Mouse (Mus musculus) 3134 (cell line): Measurements from ENCODE around the gene Faap20.
"Not testable (repeated sequence)": the region's sequence is repeated elsewhere in the genome, so short reads cannot be mapped to it uniquely, and the experiment has no call there.

Experiments used
- DNase-seq: peaks from one replicate; pipeline ENCODE4 v3.0.0-alpha.2; 2011; ENCODE audit warnings: low spot score; ENCODE audit not compliant: insufficient read length; ENCODE audit errors: extremely low read depth

Faap20 gene

DNA sequence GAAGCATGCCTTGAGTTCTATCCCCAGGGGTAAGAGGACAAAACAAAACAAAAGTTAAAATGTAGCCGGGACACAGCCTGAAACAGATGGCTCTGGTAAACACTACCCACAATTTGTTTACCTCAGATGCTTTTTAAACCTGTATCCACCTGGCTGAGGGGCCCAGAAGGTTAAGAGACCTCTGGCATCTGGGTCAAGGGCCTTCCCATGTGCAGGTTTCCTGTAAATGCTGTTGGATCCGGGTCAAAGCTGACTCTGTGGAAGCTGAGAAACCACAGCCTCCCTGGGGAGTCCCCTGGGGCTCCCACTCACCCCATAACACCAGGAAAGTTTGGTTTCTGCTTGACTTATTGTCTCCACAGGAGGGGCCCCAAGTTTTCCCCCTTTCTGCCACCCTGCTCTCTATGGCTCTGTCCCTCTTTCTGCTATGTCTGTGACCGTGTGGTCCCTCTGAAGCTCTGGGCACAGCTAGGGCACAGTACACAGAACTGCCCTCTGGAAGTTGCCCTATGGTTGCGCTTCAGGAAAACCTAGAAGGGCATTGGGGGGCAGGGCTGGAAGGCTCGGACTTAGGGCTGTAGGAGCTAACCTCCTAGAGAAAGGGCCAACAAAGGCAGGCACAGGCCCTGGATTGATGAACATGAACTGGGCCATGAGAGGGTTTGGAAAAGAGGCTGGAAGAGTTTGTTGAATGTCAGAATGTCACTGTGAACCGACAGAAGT lies 3.7 kb upstream of the Faap20 start:
- no peak for DNase-seq

DNA sequence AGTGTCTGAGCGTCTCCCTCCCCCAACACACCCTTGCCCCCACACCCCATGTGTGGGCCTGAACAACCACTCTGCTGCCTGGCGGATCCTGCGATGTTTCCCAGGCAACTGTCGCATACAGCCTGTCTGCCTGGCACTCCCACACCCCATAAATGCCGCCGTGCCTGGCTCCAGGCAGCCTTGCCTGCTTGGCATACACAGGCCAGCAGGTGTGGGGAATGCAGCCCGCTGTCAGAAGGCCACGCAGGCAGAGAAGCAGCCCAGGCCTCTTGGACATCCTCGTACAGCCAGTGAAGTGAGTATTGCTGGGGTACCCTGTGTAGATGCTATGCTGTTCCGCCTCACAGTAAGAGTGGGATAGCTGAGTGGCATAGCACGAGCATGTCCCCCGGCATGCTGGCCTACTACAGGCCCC lies 2.9 kb upstream of the Faap20 start:
- no peak for DNase-seq

DNA sequence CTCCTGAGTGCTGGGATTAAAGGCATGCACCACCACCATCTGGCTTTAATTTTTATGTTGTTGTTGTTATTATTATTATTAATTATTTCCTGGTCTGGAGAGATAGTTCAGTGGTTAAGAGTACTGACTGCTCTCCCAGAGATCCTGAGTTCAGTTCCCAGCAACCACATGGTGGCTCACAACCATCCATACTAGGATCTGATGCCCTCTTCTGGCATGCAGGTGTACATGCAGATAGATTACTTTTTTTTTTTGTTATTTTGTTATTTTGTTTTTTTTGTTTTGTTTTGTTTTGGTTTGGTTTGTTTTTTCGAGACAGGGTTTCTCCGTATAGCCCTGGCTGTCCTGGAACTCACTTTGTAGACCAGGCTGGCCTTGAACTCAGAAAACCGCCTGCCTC lies 1.5 kb upstream of the Faap20 start:
- not testable (repeated sequence) for DNase-seq

DNA sequence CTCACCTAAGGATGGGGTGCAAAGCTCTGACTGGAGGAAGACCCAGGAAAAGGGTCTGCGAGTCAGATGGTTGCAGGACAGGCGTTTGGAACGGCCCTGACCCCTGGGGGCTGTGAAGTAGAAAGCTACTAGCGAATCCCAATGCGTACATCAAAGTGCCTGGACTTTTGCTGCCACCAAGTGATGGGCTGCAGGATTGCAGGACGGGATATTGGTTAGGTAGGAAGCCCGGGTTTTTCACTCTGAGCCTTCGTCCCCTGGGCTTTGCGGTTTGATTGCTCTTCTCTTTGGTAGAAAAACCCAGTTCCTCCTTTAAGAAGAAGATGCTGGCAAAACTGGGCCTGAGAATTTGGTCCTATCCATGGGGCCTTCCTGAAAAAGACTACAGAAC lies 350 bp upstream of the Faap20 start:
- no peak for DNase-seq

DNA sequence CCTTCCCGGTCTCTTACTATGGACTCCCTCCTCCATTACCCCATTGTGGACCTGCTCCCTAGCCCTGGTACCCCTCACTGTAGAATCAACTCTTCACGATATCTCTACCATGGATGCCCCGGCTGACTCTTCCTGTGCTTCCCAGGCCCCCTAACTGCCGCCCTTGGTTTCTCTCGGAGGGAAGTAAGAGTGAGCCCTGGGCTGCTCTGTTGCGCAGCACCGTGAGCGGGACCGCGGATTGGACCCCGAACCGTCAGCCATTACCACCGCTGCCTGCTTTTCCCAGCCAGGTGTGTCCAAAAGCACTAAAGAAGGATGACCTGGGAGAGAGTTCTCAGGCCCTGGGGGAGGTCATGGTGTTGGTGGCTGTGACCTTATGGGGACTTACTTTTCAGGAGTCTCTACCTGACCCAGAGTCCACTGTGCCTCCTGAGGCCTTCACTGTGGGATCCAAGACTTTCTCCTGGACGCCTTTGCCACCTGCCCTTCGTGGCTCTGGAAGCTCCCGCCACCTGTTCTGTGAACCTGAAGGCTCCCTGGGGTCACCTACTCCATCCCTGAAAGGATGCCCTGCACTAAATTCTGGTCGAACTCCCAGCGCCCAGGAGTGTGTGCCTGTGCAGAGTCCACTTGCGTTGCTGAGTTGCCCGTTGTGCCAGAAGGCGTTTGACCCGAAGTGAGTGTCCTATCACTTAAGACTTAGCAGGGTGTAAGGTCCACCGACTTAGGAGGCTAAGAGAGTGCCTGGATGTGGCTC lies 937 bp downstream of the Faap20 start:
- peak; percentile 22 for DNase-seq

DNA sequence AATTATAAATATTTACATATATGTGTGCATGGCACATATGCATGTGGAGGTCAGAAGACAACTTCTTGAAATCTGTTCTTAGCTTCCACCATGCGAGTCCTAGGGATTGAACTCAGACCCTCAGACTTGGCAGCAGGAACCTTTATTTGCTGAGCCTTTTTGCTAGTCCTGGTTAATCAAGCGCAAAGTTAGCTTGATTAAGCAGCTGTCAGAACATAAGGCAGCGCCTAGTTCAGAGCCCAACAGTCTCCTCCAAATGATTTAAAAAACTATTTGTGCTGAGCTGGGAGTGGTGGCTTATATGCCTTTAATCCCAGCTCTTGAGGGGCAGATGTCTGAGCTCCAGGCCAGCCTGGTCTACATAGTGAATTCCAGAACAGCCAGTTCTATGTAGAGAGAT lies 1.5 kb downstream of the Faap20 start:
- no peak for DNase-seq

DNA sequence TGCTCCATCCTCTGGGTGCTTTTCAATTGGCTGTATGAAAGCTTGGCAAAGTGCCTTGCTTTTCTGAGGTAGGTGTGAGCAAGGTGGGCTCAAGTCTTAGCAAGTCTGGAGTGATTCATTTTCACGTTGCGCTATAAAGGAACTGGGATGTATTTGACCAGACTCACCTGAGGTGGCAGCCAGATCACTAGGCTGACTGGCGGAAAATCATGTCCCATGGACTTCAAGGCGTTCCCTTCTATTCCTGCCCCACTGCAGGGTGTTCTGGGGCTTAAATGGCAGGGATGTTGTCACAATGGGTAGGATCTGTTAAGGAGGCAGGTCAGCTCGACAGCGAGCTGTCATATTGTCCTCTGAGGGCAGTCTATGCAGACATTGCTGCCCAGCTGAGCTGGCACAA lies 2.7 kb downstream of the Faap20 start:
- no peak for DNase-seq

DNA sequence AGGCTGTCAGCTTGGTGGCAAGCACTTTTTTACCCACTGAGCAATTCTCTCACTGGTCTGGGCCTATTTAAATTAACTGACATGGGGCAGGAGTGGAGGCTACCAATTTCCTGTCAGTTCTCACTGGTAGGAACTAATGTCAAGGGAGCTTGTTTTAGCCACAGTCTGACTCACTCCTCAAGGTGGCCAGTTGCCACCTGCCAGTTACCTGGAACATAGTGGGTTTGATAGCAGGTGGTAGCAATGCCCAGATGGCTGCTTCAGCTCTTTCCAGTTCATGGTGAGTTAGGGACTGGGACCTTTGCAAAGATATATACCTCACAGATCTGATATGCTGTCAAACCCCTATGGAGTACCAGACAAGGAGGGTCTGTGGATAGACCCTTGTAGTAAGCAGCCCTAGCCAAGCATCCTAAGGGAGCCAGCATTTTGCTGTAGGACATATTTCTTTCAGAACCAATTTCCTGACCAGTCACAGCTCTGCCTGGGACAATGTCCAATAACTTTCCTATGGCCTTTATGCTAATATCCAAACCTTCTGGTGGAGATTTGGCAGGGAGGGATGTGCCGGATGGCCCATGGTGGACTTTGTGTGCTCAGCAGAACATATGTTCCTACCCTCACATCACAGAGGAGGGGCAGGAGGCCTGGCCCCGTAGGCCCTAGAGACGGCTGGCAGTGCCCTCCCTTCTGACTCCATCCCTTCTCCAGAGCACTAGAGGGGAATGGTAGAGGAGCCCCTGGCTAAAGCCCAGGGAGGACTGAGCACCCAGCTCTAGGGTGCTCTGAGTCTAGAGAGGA lies 15.1 kb downstream of the Faap20 start:
- DNase-seq: no peak

DNA sequence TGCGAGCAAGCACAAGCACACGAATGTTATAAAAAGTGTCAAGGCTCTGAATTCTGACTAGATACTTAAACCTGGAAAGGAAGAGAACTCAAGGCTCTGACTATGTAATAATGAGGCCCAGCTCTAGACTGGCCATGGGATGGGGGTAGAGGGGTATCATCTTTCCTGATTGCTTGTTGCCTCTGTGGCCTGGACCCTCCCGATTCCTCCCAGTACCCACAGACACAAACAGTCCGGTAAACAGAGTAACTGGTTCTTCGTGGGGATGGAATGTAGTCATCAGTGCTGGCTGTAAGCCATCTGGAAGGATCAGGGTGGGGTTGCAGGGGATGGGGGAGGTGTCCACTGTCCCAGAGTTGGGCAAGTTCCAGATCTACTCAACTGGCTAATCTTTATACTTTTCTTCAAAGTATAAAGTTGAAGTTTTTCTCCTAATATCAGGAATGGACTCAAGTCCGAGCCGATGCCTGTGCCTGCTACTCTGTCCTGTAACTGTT lies 17.5 kb downstream of the Faap20 start:
- no peak for DNase-seq

DNA sequence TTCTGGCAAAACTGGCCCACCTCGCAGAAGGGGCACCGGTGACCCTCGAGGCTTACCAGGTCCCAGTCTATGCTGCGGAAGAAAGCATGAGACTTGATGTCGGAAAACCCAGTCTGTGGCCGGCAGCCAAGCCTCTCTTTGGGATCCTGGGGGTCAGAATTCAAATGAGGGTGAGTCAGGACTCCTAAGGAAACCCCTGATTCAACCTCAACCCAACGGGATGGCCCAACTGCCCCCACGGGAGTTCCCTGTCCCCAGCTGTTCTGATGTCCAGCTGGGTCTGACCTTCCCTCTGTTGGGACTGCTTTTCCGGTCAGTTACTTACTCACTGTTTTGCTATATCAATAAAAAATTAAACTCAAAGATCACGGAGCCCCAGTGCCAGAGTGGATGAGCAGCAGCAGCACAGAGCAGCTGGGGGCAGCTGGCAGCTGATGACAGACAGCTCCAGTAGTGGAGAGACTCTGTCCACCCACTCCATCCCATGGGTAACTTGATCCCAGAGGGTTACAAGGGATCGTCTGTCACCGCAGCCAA lies 18.1 kb downstream of the Faap20 start:
- DNase-seq: peak; percentile 64

DNA sequence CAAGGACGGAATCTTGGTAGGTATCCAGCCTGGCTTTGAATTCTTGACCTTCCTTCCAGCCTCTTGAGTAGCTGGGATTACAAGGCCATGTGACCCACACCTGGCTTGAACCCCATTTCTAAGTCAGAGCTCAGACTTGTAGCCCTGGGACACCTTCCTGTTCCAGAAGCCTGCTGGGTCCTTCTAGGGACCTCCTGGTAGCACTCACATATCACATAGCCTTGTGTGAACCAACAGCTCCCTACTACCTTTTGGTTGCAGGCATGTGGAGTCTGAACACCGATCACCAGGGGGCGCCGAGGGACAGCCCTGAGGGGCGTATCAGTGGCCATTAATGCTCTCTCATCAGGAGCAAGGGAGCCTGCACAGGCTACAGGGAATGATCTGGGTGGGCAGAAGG lies 18.8 kb downstream of the Faap20 start:
- no peak for DNase-seq

DNA sequence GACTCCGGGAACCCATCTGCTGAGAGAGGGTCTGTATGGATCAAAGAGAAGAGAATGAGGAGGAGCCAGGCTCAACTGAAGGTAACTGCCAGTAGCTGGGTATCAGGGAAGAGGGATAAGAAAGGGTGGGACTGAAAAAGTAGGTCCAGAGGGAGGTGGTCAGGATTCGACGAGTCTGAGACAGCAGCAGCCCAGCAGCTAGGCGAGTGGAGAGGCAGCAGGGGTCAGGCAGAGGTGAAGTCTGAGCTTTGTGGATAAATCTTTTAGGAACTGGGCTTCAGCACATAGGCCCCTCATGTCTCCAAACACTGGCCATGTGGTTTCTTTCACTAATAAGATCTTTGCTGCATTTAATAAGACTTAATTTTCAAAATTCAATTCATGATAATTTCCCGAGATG lies 24.8 kb downstream of the Faap20 start:
- DNase-seq: no peak

DNA sequence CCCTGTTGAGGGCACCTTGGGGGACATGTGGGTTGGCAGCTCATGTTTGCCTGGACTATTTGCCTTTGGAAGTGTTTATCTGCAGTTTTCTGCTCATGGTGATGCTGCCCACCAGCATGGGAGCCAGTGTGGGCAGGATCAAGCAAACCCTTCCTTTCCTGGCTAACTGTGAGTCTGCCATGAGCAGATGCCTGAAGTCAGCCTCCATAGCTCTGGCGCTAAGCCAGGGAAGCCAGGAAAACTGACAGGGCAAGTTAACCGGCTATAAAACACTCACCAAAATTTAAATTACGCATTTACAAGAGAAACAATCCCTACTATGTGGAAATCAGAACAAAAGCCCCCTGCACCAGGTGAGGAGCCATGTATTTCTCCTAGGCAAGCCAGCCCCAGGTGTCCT lies 25.2 kb downstream of the Faap20 start:
- DNase-seq: no peak

DNA sequence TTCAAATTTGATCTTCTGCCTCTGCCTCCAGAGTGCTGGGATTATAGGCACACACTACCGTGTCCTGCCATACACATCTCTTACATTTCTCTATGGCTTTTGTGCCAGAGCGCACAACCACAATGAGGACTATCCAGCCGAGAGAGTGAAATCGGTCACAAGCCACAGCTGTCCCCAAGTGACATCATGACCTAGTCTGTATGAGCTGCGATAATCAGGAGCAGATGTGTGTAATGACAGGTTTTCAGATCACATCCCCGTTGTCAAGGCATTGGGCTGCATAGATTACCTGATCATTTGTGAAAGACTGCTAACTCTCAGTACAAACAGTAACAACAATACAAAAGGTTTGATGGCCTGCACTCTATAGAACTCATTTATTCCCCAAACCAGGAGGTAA lies 28.4 kb downstream of the Faap20 start:
- DNase-seq: no peak

DNA sequence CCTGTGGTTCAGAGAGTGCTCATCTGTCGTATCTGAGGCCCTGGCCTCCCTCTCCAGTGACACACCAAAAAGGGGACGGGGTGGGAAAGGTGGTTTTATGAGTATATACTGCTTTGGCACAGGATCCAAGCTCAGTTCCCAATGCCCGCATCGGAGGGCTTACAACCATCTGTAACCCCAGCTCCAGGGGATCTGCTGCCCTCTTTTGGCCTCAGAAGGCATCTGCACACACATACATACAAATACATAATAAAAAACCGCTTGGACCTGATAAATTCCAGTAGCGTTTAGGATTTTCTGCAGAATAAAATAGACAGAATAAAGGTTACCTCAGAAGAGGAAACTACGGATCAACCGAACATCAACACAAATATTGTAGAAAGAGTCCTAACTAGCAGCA lies 29.5 kb downstream of the Faap20 start:
- DNase-seq: no peak

DNA sequence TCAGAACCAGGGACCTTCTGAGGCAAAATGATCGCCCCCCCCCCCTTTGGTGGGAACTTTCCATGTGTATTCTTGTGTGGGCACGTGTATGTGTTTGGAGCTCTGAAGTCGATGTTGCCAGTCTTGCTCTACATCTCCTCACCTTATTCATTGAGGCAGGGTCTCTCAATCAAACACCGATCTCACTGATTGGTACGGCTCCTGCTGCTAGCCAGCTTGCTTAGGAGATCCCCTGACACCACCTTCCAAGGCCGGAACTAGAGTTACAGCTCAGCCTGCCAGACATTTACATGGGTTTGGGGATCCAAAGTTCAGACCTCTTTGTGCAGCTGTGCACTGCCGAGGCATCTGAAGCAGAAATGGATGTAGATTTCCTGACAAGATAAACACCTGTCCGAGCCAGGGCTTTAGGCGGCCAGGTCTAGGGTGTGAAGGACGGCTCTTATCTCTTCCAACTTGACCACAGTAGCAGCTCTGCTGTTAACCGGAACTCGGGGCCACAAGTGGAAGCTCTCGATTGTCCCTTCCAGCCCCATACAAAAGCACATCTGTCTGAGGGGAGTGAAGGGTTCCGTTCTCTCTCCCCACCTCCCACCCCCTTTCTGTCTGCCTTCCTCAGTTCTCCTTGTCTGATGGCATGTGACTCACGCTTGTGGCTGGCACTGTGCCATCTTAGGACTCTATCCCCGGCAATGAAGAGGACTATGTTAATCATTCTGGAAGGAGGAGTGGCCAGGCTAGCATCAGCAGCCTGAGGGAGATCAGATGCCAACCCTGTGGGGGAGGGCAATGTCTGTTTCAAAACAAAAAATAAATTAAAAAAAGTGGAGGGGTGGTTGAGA lies 30.5 kb downstream of the Faap20 start:
- no peak for DNase-seq

DNA sequence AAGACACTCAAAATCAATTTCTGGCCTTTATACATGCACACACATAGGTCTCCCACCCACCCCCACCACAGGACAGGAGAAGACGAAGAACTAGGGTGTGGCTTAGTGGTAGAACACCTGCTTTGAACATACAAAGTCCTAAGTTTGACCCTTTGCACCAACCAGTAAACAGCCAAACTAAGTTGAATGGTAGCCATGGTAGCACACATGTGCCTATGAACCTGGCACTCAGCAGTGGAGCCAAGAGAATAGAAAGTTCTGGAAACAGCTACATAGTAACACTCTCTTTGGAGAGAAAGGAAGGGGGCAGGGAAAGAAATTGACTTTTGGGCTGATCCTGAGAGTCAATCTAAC lies 31.1 kb downstream of the Faap20 start:
- DNase-seq: no peak

DNA sequence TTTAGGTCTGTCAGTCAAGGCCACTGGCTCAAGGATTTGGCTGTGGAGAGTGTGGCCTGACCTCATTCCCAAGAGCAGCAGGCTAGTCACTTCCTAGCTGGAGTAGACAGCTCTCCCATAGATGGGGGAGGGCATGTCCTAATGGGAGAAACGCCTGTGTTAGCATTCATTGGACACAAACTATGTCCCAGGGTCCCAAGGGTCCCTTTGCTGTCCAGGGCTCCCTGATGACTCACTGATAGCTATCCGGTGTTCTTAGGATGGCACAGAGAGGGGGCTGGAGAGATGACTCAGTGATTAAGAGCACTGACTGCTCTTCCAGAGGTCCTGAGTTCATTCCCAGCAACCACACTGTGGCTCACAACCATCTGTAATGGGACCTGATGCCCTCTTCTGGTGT lies 31.6 kb downstream of the Faap20 start:
- DNase-seq: no peak

DNA sequence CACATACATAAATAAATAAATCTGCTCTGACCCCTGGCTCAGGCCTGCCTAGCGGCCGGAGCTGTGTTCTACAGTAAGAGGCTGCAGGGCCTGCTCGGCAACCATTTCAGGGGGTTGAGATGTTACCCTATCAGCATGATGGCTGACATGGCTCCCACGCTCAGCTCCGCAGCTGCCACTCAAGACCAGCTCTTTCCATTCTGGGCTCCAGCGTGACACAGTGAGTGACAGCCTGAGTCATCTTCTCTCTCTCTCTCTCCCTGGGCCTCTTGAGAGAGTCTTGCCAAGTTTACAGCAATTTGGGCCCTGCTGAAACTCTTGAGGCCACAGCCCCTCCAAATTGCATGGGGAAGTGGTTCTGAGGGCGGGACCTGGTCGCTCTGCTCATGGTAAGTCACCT lies 32.0 kb downstream of the Faap20 start:
- DNase-seq: peak; percentile 65

DNA sequence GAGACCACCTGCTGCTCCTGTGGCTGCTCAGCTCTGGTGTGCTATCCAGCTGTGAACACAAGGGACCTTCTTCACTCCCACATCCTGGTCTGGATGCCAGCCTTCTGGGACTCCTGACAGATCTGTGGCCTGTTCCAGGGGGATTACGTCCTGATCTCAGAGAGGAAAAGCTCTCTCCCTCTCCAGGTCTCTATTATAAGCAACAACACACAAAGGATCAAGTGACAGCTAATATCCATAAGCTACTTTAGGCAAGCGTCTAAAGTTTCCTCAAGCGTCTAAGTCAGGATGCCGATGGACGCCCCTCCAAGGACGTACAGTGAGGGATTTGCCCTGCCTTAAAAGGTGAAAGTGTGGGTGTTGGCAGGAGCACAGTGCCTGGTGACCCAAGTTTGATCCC lies 32.6 kb downstream of the Faap20 start:
- DNase-seq: no peak
